Mouse (Mus musculus): ENCODE results near the gene Mrpl34. TPM values are rescaled to one million over a fixed set of nuclear protein-coding genes. Genes with fewer than 3 reads are reported as not detected.

Gene Mrpl34
- polyA plus RNA-seq, 1 experiment from 2014 or later, result 222 TPM

- 83% methylated on average over 3 of the region's 3 CpGs for WGBS
- no peak overlapping the region for H3K27ac ChIP-seq
- no peaks in the 10 kb centered on the region for H3K9me3 ChIP-seq
- H3K9ac ChIP-seq, result peak overlapping the region; percentile 83
- H3K4me3 ChIP-seq, result peak overlapping the region; percentile 75
- peaks cover 30% of the 10 kb centered on the region for H3K4me1 ChIP-seq (replicated peaks)
- H3K4me2 ChIP-seq, result peak overlapping the region; percentile 75
- ATAC-seq (ENCODE audit: low FRiP score), result no peak
- H3K36me3 ChIP-seq, result peaks cover 49% of the 10 kb centered on the region
- no peaks in the 10 kb centered on the region for H3K27me3 ChIP-seq
These were observed 5.6 kb downstream of the Mrpl34 start for GRCm38 (mm10) chr8:71470146-71470912.

GRCm38 (mm10) chr8:71470913-71471255 is 6.1 kb downstream of the Mrpl34 start:
- peaks cover 30% of the 10 kb centered on the region for H3K4me1 ChIP-seq (replicated peaks)
- WGBS, result 81% methylated on average over 5 of the region's 5 CpGs
- H3K27ac ChIP-seq, result no peak overlapping the region
- H3K9ac ChIP-seq, result peak overlapping the region; percentile 83; the same call in 1 of the 2 replicates
- H3K9me3 ChIP-seq, result no peaks in the 10 kb centered on the region
- H3K36me3 ChIP-seq, result peaks cover 53% of the 10 kb centered on the region
- ATAC-seq (ENCODE audit: low FRiP score), result no peak
- peak overlapping the region; percentile 75; the same call in 1 of the 2 replicates for H3K4me3 ChIP-seq
- H3K4me2 ChIP-seq, result peak overlapping the region; percentile 10; the same call in 1 of the 2 replicates
- no peaks in the 10 kb centered on the region for H3K27me3 ChIP-seq

- Histone ChIP-seq H3K4me1 (replicated peaks) (peaks cover 35% of the 10 kb centered on the region), H3K4me2 (no peak overlapping the region), H3K27me3 (no peaks in the 10 kb centered on the region), H3K9ac (no peak overlapping the region), H3K9me3 (no peaks in the 10 kb centered on the region), H3K4me3 (no peak overlapping the region), H3K36me3 (peaks cover 53% of the 10 kb centered on the region), H3K27ac (no peak overlapping the region)
- no peak for ATAC-seq (ENCODE audit: low FRiP score)
- WGBS, result 96% methylated on average over 17 of the region's 17 CpGs
These were observed 7.1 kb downstream of the Mrpl34 start for GRCm38 (mm10) chr8:71471861-71472260.

- WGBS, result 88% methylated on average over 8 of the region's 8 CpGs
These were observed 8.0 kb downstream of the Mrpl34 start for GRCm38 (mm10) chr8:71472601-71473386.

GRCm38 (mm10) chr8:71474344-71474743 is 9.6 kb downstream of the Mrpl34 start:
- H3K4me1 ChIP-seq (replicated peaks), result peaks cover 44% of the 10 kb centered on the region
- H3K27me3 ChIP-seq, result no peaks in the 10 kb centered on the region
- peaks cover 63% of the 10 kb centered on the region for H3K36me3 ChIP-seq
- H3K9me3 ChIP-seq, result no peaks in the 10 kb centered on the region
- no peak overlapping the region for H3K4me2 ChIP-seq
- H3K4me3 ChIP-seq, result no peak overlapping the region
- H3K9ac ChIP-seq, result no peak overlapping the region
- ATAC-seq (ENCODE audit: low FRiP score), result no peak
- H3K27ac ChIP-seq, result no peak overlapping the region
- WGBS, result 96% methylated on average over 18 of the region's 18 CpGs

More at GRCm38 (mm10) chr8:71472601-71473386, 8.0 kb downstream of the Mrpl34 start:
- H3K27ac ChIP-seq, result no peak overlapping the region
- ATAC-seq (ENCODE audit: low FRiP score), result no peak
- H3K9me3 ChIP-seq, result no peaks in the 10 kb centered on the region
- H3K36me3 ChIP-seq, result peaks cover 53% of the 10 kb centered on the region
- no peak overlapping the region for H3K4me2 ChIP-seq
- H3K27me3 ChIP-seq, result no peaks in the 10 kb centered on the region
- H3K4me3 ChIP-seq, result no peak overlapping the region
- no peak overlapping the region for H3K9ac ChIP-seq
- peaks cover 44% of the 10 kb centered on the region for H3K4me1 ChIP-seq (replicated peaks)

GRCm38 (mm10) chr8:71474785-71475701 is 10.3 kb downstream of the Mrpl34 start:
- peak overlapping the region; percentile 72; the same call in 1 of the 2 replicates for H3K4me2 ChIP-seq
- H3K9ac ChIP-seq, result peak overlapping the region; percentile 80; the same call in 1 of the 2 replicates
- H3K9me3 ChIP-seq, result no peaks in the 10 kb centered on the region
- peak overlapping the region; percentile 93 for H3K27ac ChIP-seq
- peaks cover 70% of the 10 kb centered on the region for H3K36me3 ChIP-seq
- 88% methylated on average over 25 of the region's 25 CpGs for WGBS
- peak; percentile 3; the same call in 1 of the 2 replicates for ATAC-seq (ENCODE audit: low FRiP score)
- no peaks in the 10 kb centered on the region for H3K27me3 ChIP-seq
- H3K4me1 ChIP-seq (replicated peaks), result peaks cover 39% of the 10 kb centered on the region
- H3K4me3 ChIP-seq, result peak overlapping the region; percentile 53

GRCm38 (mm10) chr8:71475702-71476075 is 10.9 kb downstream of the Mrpl34 start:
- H3K4me3 ChIP-seq, result peak overlapping the region; percentile 53
- H3K4me1 ChIP-seq (replicated peaks), result peaks cover 35% of the 10 kb centered on the region
- 0 out of 2 replicates have a peak, but pooled peaks cover 3% of the 10 kb centered on the region for H3K27me3 ChIP-seq
- no peak for ATAC-seq (ENCODE audit: low FRiP score)
- no peaks in the 10 kb centered on the region for H3K9me3 ChIP-seq
- peak overlapping the region; percentile 93 for H3K27ac ChIP-seq
- peak overlapping the region; percentile 72 for H3K4me2 ChIP-seq
- peaks cover 73% of the 10 kb centered on the region for H3K36me3 ChIP-seq
- 25% methylated on average over 4 of the region's 4 CpGs for WGBS
- H3K9ac ChIP-seq, result peak overlapping the region; percentile 80

- Histone ChIP-seq H3K36me3 (peaks cover 74% of the 10 kb centered on the region), H3K27ac (peak overlapping the region; percentile 93), H3K4me1 (replicated peaks) (peaks cover 35% of the 10 kb centered on the region), H3K9ac (peak overlapping the region; percentile 80), H3K4me3 (peak overlapping the region; percentile 53), H3K27me3 (0 out of 2 replicates have a peak, but pooled peaks cover 3% of the 10 kb centered on the region), H3K9me3 (no peaks in the 10 kb centered on the region), H3K4me2 (peak overlapping the region; percentile 72)
- ATAC-seq (ENCODE audit: low FRiP score), result peak; percentile 60
- under 1% methylated on average over 85 of the region's 121 CpGs for WGBS
These were observed 11.6 kb downstream of the Mrpl34 start for GRCm38 (mm10) chr8:71476099-71476940.

- Histone ChIP-seq H3K9ac (peak overlapping the region; percentile 80), H3K27me3 (0 out of 2 replicates have a peak, but pooled peaks cover 7% of the 10 kb centered on the region), H3K27ac (peak overlapping the region; percentile 93), H3K4me1 (replicated peaks) (peaks cover 44% of the 10 kb centered on the region), H3K4me3 (peak overlapping the region; percentile 53), H3K9me3 (no peaks in the 10 kb centered on the region), H3K36me3 (peaks cover 74% of the 10 kb centered on the region), H3K4me2 (peak overlapping the region; percentile 72)
- ATAC-seq (ENCODE audit: low FRiP score), result no peak
- 36% methylated on average over 14 of the region's 14 CpGs for WGBS
These were observed 12.6 kb downstream of the Mrpl34 start for GRCm38 (mm10) chr8:71477196-71477845.

GRCm38 (mm10) chr8:71478943-71479342 is 14.2 kb downstream of the Mrpl34 start:
- peaks cover 60% of the 10 kb centered on the region for H3K4me1 ChIP-seq (replicated peaks)
- H3K9ac ChIP-seq, result no peak overlapping the region
- H3K4me2 ChIP-seq, result no peak overlapping the region
- 92% methylated on average over 11 of the region's 11 CpGs for WGBS
- no peak overlapping the region for H3K27ac ChIP-seq
- H3K27me3 ChIP-seq, result 0 out of 2 replicates have a peak, but pooled peaks cover 7% of the 10 kb centered on the region
- H3K36me3 ChIP-seq, result peaks cover 74% of the 10 kb centered on the region
- H3K9me3 ChIP-seq, result no peaks in the 10 kb centered on the region
- H3K4me3 ChIP-seq, result no peak overlapping the region
- no peak for ATAC-seq (ENCODE audit: low FRiP score)

Data from hindbrain, embryonic 13.5 days (tissue).